Mouse (Mus musculus): ENCODE measurements around the gene Slc39a11. TPM values are rescaled to one million over a fixed set of nuclear protein-coding genes. Genes with fewer than 3 reads are reported as not detected.
A peak's percentile ranks its signal among the peaks of the same experiment; 100 is the strongest.

The Slc39a11 gene
- polyA plus RNA-seq, 1 experiment from 2014 or later = 18.6 TPM

GRCm38 (mm10) chr11:113638680-113639079 lies 11.2 kb downstream of the Slc39a11 start:
- Histone ChIP-seq H3K4me1 (ENCODE audit: control insufficient read depth, insufficient read depth, low read length) (no peaks in the 10 kb centered on the region), H3K4me3 (ENCODE audit: low read depth, low read length) (no peak overlapping the region), H3K9ac (replicated peaks; ENCODE audit: low read depth, low read length) (no peak overlapping the region), H3K36me3 (ENCODE audit: control insufficient read depth, insufficient read depth, low read length) (no peaks in the 10 kb centered on the region), H3K27me3 (ENCODE audit: control insufficient read depth, insufficient read depth, low read length) (no peaks in the 10 kb centered on the region), H3K27ac (ENCODE audit: low read length) (no peak overlapping the region), H3K9me3 (ENCODE audit: control insufficient read depth, low read depth, low read length) (no peaks in the 10 kb centered on the region), H3K4me2 (replicated peaks; ENCODE audit: low read depth, low read length) (no peak overlapping the region)
- ATAC-seq (ENCODE audit: insufficient number of reproducible peaks, insufficient read depth, low FRiP score, low read depth) = no peak
- 91% methylated on average over 12 of the region's 12 CpGs for WGBS

- H3K4me3 ChIP-seq (ENCODE audit: low read depth, low read length) = no peak overlapping the region
- no peak overlapping the region for H3K27ac ChIP-seq (ENCODE audit: low read length)
- H3K9me3 ChIP-seq (ENCODE audit: control insufficient read depth, low read depth, low read length) = no peaks in the 10 kb centered on the region
- no peaks in the 10 kb centered on the region for H3K27me3 ChIP-seq (ENCODE audit: control insufficient read depth, insufficient read depth, low read length)
- no peak for ATAC-seq (ENCODE audit: insufficient number of reproducible peaks, insufficient read depth, low FRiP score, low read depth)
- WGBS = 72% methylated on average over 10 of the region's 10 CpGs
- no peaks in the 10 kb centered on the region for H3K36me3 ChIP-seq (ENCODE audit: control insufficient read depth, insufficient read depth, low read length)
- H3K9ac ChIP-seq (replicated peaks; ENCODE audit: low read depth, low read length) = no peak overlapping the region
- no peaks in the 10 kb centered on the region for H3K4me1 ChIP-seq (ENCODE audit: control insufficient read depth, insufficient read depth, low read length)
- H3K4me2 ChIP-seq (replicated peaks; ENCODE audit: low read depth, low read length) = no peak overlapping the region
These were observed 15.2 kb downstream of the Slc39a11 start for GRCm38 (mm10) chr11:113634699-113635121.

GRCm38 (mm10) chr11:113633398-113633797 lies 16.5 kb downstream of the Slc39a11 start:
- no peak overlapping the region for H3K27ac ChIP-seq (ENCODE audit: low read length)
- no peaks in the 10 kb centered on the region for H3K4me1 ChIP-seq (ENCODE audit: control insufficient read depth, insufficient read depth, low read length)
- 95% methylated on average over 5 of the region's 5 CpGs for WGBS

GRCm38 (mm10) chr11:113632303-113632702 lies 17.6 kb downstream of the Slc39a11 start:
- Histone ChIP-seq H3K4me3 (ENCODE audit: low read depth, low read length) (no peak overlapping the region), H3K27me3 (ENCODE audit: control insufficient read depth, insufficient read depth, low read length) (no peaks in the 10 kb centered on the region), H3K36me3 (ENCODE audit: control insufficient read depth, insufficient read depth, low read length) (no peaks in the 10 kb centered on the region), H3K27ac (ENCODE audit: low read length) (peak overlapping the region; percentile 10; the same call in 1 of the 2 replicates), H3K9ac (replicated peaks; ENCODE audit: low read depth, low read length) (no peak overlapping the region), H3K4me1 (ENCODE audit: control insufficient read depth, insufficient read depth, low read length) (no peaks in the 10 kb centered on the region), H3K4me2 (replicated peaks; ENCODE audit: low read depth, low read length) (0 out of 2 replicates have a peak overlapping the region, but pooled peaks have one; percentile 10), H3K9me3 (ENCODE audit: control insufficient read depth, low read depth, low read length) (no peaks in the 10 kb centered on the region)
- no peak for ATAC-seq (ENCODE audit: insufficient number of reproducible peaks, insufficient read depth, low FRiP score, low read depth)
- 60% methylated on average over 7 of the region's 7 CpGs for WGBS

More at GRCm38 (mm10) chr11:113633398-113633797, 16.5 kb downstream of the Slc39a11 start:
- Histone ChIP-seq H3K4me3 (ENCODE audit: low read depth, low read length) (no peak overlapping the region), H3K4me2 (replicated peaks; ENCODE audit: low read depth, low read length) (no peak overlapping the region), H3K9me3 (ENCODE audit: control insufficient read depth, low read depth, low read length) (no peaks in the 10 kb centered on the region), H3K9ac (replicated peaks; ENCODE audit: low read depth, low read length) (no peak overlapping the region), H3K36me3 (ENCODE audit: control insufficient read depth, insufficient read depth, low read length) (no peaks in the 10 kb centered on the region), H3K27me3 (ENCODE audit: control insufficient read depth, insufficient read depth, low read length) (no peaks in the 10 kb centered on the region)
- no peak for ATAC-seq (ENCODE audit: insufficient number of reproducible peaks, insufficient read depth, low FRiP score, low read depth)

- no peaks in the 10 kb centered on the region for H3K9me3 ChIP-seq (ENCODE audit: control insufficient read depth, low read depth, low read length)
- no peak overlapping the region for H3K4me3 ChIP-seq (ENCODE audit: low read depth, low read length)
- ATAC-seq (ENCODE audit: insufficient number of reproducible peaks, insufficient read depth, low FRiP score, low read depth) = peak; percentile 66; the same call in 1 of the 2 replicates
- H3K4me2 ChIP-seq (replicated peaks; ENCODE audit: low read depth, low read length) = 0 out of 2 replicates have a peak overlapping the region, but pooled peaks have one; percentile 10
- H3K27me3 ChIP-seq (ENCODE audit: control insufficient read depth, insufficient read depth, low read length) = no peaks in the 10 kb centered on the region
- H3K9ac ChIP-seq (replicated peaks; ENCODE audit: low read depth, low read length) = no peak overlapping the region
- 56% methylated on average over 8 of the region's 8 CpGs for WGBS
- H3K4me1 ChIP-seq (ENCODE audit: control insufficient read depth, insufficient read depth, low read length) = no peaks in the 10 kb centered on the region
- H3K27ac ChIP-seq (ENCODE audit: low read length) = peak overlapping the region; percentile 10; the same call in 1 of the 2 replicates
- no peaks in the 10 kb centered on the region for H3K36me3 ChIP-seq (ENCODE audit: control insufficient read depth, insufficient read depth, low read length)
These were observed 18.0 kb downstream of the Slc39a11 start for GRCm38 (mm10) chr11:113631862-113632261.

GRCm38 (mm10) chr11:113631302-113631701 lies 18.6 kb downstream of the Slc39a11 start:
- H3K4me1 ChIP-seq (ENCODE audit: control insufficient read depth, insufficient read depth, low read length) = no peaks in the 10 kb centered on the region
- no peak overlapping the region for H3K27ac ChIP-seq (ENCODE audit: low read length)
- no peaks in the 10 kb centered on the region for H3K27me3 ChIP-seq (ENCODE audit: control insufficient read depth, insufficient read depth, low read length)
- H3K4me3 ChIP-seq (ENCODE audit: low read depth, low read length) = no peak overlapping the region
- H3K36me3 ChIP-seq (ENCODE audit: control insufficient read depth, insufficient read depth, low read length) = no peaks in the 10 kb centered on the region
- whole genome bisulfite sequencing = 67% methylated on average over 8 of the region's 8 CpGs
- H3K9me3 ChIP-seq (ENCODE audit: control insufficient read depth, low read depth, low read length) = no peaks in the 10 kb centered on the region
- 0 out of 2 replicates have a peak overlapping the region, but pooled peaks have one; percentile 10 for H3K4me2 ChIP-seq (replicated peaks; ENCODE audit: low read depth, low read length)
- no peak overlapping the region for H3K9ac ChIP-seq (replicated peaks; ENCODE audit: low read depth, low read length)
- ATAC-seq (ENCODE audit: insufficient number of reproducible peaks, insufficient read depth, low FRiP score, low read depth) = no peak

- H3K4me1 ChIP-seq (ENCODE audit: control insufficient read depth, insufficient read depth, low read length) = no peaks in the 10 kb centered on the region
- H3K27ac ChIP-seq (ENCODE audit: low read length) = no peak overlapping the region
- ATAC-seq (ENCODE audit: insufficient number of reproducible peaks, insufficient read depth, low FRiP score, low read depth) = no peak
- WGBS = 61% methylated on average over 7 of the region's 7 CpGs
- H3K27me3 ChIP-seq (ENCODE audit: control insufficient read depth, insufficient read depth, low read length) = no peaks in the 10 kb centered on the region
- H3K4me2 ChIP-seq (replicated peaks; ENCODE audit: low read depth, low read length) = no peak overlapping the region
- H3K4me3 ChIP-seq (ENCODE audit: low read depth, low read length) = no peak overlapping the region
- no peaks in the 10 kb centered on the region for H3K9me3 ChIP-seq (ENCODE audit: control insufficient read depth, low read depth, low read length)
- H3K9ac ChIP-seq (replicated peaks; ENCODE audit: low read depth, low read length) = no peak overlapping the region
- no peaks in the 10 kb centered on the region for H3K36me3 ChIP-seq (ENCODE audit: control insufficient read depth, insufficient read depth, low read length)
These were observed 19.2 kb downstream of the Slc39a11 start for GRCm38 (mm10) chr11:113630642-113631041.

GRCm38 (mm10) chr11:113627785-113628184 lies 22.1 kb downstream of the Slc39a11 start:
- Histone ChIP-seq H3K4me3 (ENCODE audit: low read depth, low read length) (no peak overlapping the region), H3K4me1 (ENCODE audit: control insufficient read depth, insufficient read depth, low read length) (no peaks in the 10 kb centered on the region), H3K27ac (ENCODE audit: low read length) (no peak overlapping the region), H3K9ac (replicated peaks; ENCODE audit: low read depth, low read length) (no peak overlapping the region), H3K36me3 (ENCODE audit: control insufficient read depth, insufficient read depth, low read length) (no peaks in the 10 kb centered on the region), H3K9me3 (ENCODE audit: control insufficient read depth, low read depth, low read length) (no peaks in the 10 kb centered on the region), H3K4me2 (replicated peaks; ENCODE audit: low read depth, low read length) (no peak overlapping the region), H3K27me3 (ENCODE audit: control insufficient read depth, insufficient read depth, low read length) (no peaks in the 10 kb centered on the region)
- WGBS = 46% methylated on average over 4 of the region's 4 CpGs
- no peak for ATAC-seq (ENCODE audit: insufficient number of reproducible peaks, insufficient read depth, low FRiP score, low read depth)

GRCm38 (mm10) chr11:113625437-113625836 lies 24.4 kb downstream of the Slc39a11 start:
- Histone ChIP-seq H3K27ac (ENCODE audit: low read length) (no peak overlapping the region), H3K9me3 (ENCODE audit: control insufficient read depth, low read depth, low read length) (no peaks in the 10 kb centered on the region), H3K4me2 (replicated peaks; ENCODE audit: low read depth, low read length) (no peak overlapping the region), H3K4me1 (ENCODE audit: control insufficient read depth, insufficient read depth, low read length) (no peaks in the 10 kb centered on the region), H3K27me3 (ENCODE audit: control insufficient read depth, insufficient read depth, low read length) (peaks cover 9% of the 10 kb centered on the region), H3K9ac (replicated peaks; ENCODE audit: low read depth, low read length) (no peak overlapping the region), H3K4me3 (ENCODE audit: low read depth, low read length) (no peak overlapping the region), H3K36me3 (ENCODE audit: control insufficient read depth, insufficient read depth, low read length) (no peaks in the 10 kb centered on the region)
- WGBS = 84% methylated on average over 18 of the region's 18 CpGs
- ATAC-seq (ENCODE audit: insufficient number of reproducible peaks, insufficient read depth, low FRiP score, low read depth) = no peak
